Mouse (Mus musculus) kidney, postnatal 0 days (tissue): ENCODE measurements around the gene Rgl1. TPM values are rescaled to one million over a fixed set of nuclear protein-coding genes. Genes with fewer than 3 reads are reported as not detected.

Source experiments
- ATAC-seq: fragments of 200-750 bp; cut with Nextera tagmentation; replicated peaks from 2 replicates; pipeline ENCODE4 v1.8.0; 2017; ENCODE audit warnings: low read depth, moderate number of reproducible peaks, moderate TSS enrichment, moderate library complexity; ENCODE audit not compliant: low FRiP score
- DNase-seq: peaks from one replicate; pipeline ENCODE4 v3.0.0-alpha.2; 2016; ENCODE audit warnings: low spot score
- H3K27ac ChIP-seq: fragments of 300-500 bp; sonication (generic); 2 replicates; pipeline ENCODE4 v1.5.1; 2014; ENCODE audit warnings: mild to moderate bottlenecking
- H3K27me3 ChIP-seq: fragments of 300-500 bp; sonication (generic); 2 replicates; pipeline ENCODE4 v1.6.1; 2014; ENCODE audit warnings: low read length, mixed read lengths; ENCODE audit not compliant: insufficient read depth
- H3K36me3 ChIP-seq: fragments of 300-500 bp; sonication (generic); 2 replicates; pipeline ENCODE4 v1.6.1; 2014; ENCODE audit warnings: low read length, mixed read lengths; ENCODE audit not compliant: insufficient read depth
- H3K4me1 ChIP-seq: fragments of 300-500 bp; sonication (generic); replicated peaks from 2 replicates; pipeline ENCODE4 v1.6.1; 2014; ENCODE audit warnings: antibody characterized with exemption, low read length, mixed read lengths; ENCODE audit not compliant: insufficient read depth
- H3K4me2 ChIP-seq: fragments of 300-500 bp; sonication (generic); 2 replicates; pipeline ENCODE4 v1.6.1; 2014; ENCODE audit warnings: mild to moderate bottlenecking, low read length, moderate library complexity, mixed read lengths
- H3K4me3 ChIP-seq: fragments of 300-500 bp; sonication (generic); replicated peaks from 2 replicates; pipeline ENCODE4 v1.5.1; 2014; ENCODE audit warnings: low read depth, low read length
- H3K9ac ChIP-seq: fragments of 300-500 bp; sonication (generic); 2 replicates; pipeline ENCODE4 v1.6.1; 2014; ENCODE audit warnings: low read depth, low read length
- H3K9me3 ChIP-seq: fragments of 300-500 bp; sonication (generic); replicated peaks from 2 replicates; pipeline ENCODE4 v1.6.1; 2016; ENCODE audit warnings: low read length, inconsistent platforms, mixed read lengths
- CTCF ChIP-seq: IDR thresholded peaks from 2 replicates; pipeline ENCODE4 v1.5.1; 2016; ENCODE audit warnings: antibody characterized with exemption, low read depth, mild to moderate bottlenecking, moderate library complexity
- whole genome bisulfite sequencing: fragments of 180-500 bp; shearing (Covaris S2); extraction: QIAGEN DNeasy Blood & Tissue Kit; methylation state at CpG from one replicate; pipeline ENCODE4 v1.1.7; 2014; 5-methylcytosine and 5-hydroxymethylcytosine counted together
- polyA plus RNA-seq: library from polyadenylated mRNA; unstranded; fragments of >200 nt; fragmentation: Nextera tagmentation; extraction: Ambion mirVana; gene quantifications from 2 replicates; pipeline ENCODE4 v1.2.1, GENCODE M21; 2015

The Rgl1 gene
- polyA plus RNA-seq, 1 experiment from 2014 or later, result 59.4 TPM

DNA sequence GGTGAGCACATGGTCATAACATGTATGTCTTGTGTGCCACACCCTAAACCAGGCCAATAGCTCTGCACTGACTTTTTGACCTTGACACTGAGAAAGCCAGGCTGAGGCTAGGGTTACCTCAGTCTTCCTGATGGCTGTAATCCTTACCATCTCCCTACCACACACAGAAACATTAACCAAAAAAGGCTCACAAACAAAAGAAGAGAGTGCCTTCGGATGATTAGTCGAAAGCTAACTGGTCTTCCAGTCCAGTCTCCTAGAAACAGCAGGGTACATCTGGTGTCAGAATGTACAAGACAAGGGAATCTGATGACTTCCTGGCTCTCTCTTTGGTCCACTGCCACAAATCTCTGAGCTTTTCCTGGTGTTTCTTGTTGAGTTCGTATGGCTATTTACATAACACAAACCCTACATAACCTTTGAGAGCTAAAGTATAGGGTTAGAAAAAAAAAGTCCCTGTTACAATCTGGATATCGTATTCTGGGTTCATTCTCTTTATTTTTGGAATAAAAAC is 249.0 kb downstream of the Rgl1 start:
- 58% methylated on average over 4 of the region's 4 CpGs for WGBS
- Histone ChIP-seq H3K27me3 (no peaks in the 10 kb centered on the region), H3K4me1 (no peaks in the 10 kb centered on the region), H3K9me3 (no peaks in the 10 kb centered on the region), H3K4me3 (no peak overlapping the region), H3K4me2 (no peak overlapping the region), H3K27ac (no peak overlapping the region), H3K36me3 (peaks cover 28% of the 10 kb centered on the region), H3K9ac (no peak overlapping the region)
- no peak for ATAC-seq
- no peak for TF ChIP-seq CTCF
- no peak for DNase-seq

DNA sequence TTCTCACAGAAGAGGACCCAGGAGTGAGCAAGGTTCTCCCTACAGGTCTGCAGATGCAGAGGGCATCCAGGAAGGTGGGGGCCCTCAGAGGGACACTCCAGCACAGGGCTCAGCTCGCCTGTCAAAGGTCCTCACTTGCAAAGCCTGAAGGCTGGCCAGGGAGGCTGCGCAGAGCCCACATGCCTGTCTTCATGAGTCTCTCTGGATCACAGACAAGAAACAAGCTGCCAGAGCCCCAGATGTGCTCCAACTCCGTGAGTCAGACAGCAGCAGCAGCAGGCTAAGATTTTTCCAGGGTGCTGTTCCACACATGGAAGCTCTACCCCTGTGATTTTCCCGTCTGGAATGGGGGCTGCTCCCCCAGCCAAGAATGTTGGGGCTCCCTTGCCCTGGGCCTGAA is 251.9 kb downstream of the Rgl1 start:
- no peak for TF ChIP-seq CTCF
- H3K4me2 ChIP-seq, result no peak overlapping the region
- no peak overlapping the region for H3K9ac ChIP-seq
- no peak overlapping the region for H3K4me3 ChIP-seq
- no peak overlapping the region for H3K27ac ChIP-seq
- no peaks in the 10 kb centered on the region for H3K27me3 ChIP-seq
- 69% methylated on average over 4 of the region's 4 CpGs for WGBS
- H3K36me3 ChIP-seq, result peaks cover 18% of the 10 kb centered on the region
- ATAC-seq (no peak), DNase-seq (no peak)
- H3K4me1 ChIP-seq, result no peaks in the 10 kb centered on the region
- H3K9me3 ChIP-seq, result no peaks in the 10 kb centered on the region

DNA sequence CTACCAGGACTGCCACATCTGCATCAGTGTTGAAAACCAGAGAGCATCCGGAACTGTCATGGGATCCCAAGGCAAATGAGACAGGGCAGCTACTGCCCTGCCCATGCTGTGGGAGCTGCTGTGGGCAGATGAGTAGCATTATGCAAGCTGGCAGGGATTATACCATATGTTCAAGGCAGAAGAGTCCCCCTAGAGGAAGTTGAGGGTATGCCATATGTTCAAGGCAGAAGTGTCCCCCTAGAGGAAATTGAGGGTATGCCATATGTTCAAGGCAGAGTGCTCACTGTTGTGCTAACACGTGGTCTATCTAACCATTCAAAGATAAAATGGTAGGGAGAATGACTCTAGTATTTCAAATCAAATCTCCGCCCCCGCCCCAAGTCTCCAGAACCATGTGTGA is 254.9 kb downstream of the Rgl1 start:
- DNase-seq (peak; percentile 90), ATAC-seq (peak; percentile 74)
- no peak overlapping the region for H3K27ac ChIP-seq
- H3K27me3 ChIP-seq, result no peaks in the 10 kb centered on the region
- no peaks in the 10 kb centered on the region for H3K4me1 ChIP-seq
- no peaks in the 10 kb centered on the region for H3K9me3 ChIP-seq
- WGBS, result 77% methylated on average over 4 of the region's 4 CpGs
- H3K4me2 ChIP-seq, result no peak overlapping the region
- no peak overlapping the region for H3K4me3 ChIP-seq
- H3K36me3 ChIP-seq, result peaks cover 4% of the 10 kb centered on the region; the same call in 1 of the 2 replicates
- peak; percentile 97 for TF ChIP-seq CTCF
- H3K9ac ChIP-seq, result no peak overlapping the region

DNA sequence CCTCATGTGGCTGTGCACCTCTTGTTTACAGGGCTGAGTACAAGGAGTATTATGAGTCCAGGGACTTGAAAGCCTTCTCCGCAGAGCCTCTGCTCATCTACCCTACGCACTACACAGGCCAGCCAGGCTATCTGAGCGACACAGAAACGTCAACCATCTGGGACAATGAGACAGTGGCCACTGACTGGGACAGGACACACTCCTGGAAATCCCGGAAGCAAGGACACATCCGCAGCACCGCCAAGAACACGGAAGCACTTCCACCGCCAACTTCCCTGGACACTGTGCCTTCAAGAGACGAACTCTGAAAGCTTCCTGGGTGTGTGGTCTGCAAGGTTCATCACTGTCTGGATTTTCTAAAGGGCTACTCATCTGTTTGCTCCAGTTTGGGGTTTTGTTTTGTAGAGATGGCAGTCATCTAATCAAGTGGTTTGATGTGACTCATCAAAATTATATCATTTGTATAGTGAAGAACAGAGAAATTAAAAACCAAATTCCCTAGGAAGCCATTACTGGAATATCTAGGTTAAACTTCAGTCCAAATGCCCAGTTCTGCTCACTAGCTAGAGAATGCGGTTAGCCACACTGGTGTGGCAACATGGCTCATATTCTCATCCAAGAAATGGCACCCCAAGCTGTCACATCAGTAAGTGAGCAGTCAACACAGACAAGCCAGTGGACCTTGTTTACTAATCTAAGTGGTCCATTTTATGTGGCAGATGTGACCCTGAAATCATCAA is 257.5 kb downstream of the Rgl1 start:
- 92% methylated on average over 11 of the region's 11 CpGs for WGBS
- H3K9me3 ChIP-seq, result no peaks in the 10 kb centered on the region
- H3K36me3 ChIP-seq, result no peaks in the 10 kb centered on the region
- no peaks in the 10 kb centered on the region for H3K27me3 ChIP-seq
- ATAC-seq, result no peak
- H3K4me3 ChIP-seq, result no peak overlapping the region
- TF ChIP-seq CTCF, result no peak
- no peaks in the 10 kb centered on the region for H3K4me1 ChIP-seq
- no peak overlapping the region for H3K4me2 ChIP-seq
- H3K9ac ChIP-seq, result no peak overlapping the region
- no peak overlapping the region for H3K27ac ChIP-seq
- no peak for DNase-seq

DNA sequence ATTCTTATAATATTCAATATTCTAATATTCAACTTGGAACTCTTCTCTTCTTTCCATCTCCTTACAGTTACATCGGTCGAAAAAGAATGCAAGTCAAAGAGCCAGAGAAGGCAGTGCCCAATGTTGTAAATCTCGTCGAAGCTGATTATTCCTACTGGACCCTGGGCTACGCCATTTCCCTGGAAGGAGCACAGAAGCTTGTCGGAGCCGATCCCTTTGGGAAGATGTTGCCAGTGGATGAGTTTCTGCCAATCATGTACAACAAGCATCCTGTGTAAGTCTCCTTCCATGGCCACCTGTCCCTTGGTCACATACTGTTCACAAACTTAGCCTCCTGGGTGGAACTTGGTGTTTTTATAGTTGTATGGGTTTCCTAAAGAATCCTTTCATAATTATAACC is 259.4 kb downstream of the Rgl1 start:
- Histone ChIP-seq H3K9me3 (no peaks in the 10 kb centered on the region), H3K36me3 (no peaks in the 10 kb centered on the region), H3K27ac (no peak overlapping the region), H3K27me3 (no peaks in the 10 kb centered on the region), H3K4me3 (no peak overlapping the region), H3K4me1 (no peaks in the 10 kb centered on the region), H3K4me2 (no peak overlapping the region), H3K9ac (no peak overlapping the region)
- ATAC-seq (no peak), DNase-seq (no peak)
- 90% methylated on average over 7 of the region's 7 CpGs for WGBS
- TF ChIP-seq CTCF, result no peak

DNA sequence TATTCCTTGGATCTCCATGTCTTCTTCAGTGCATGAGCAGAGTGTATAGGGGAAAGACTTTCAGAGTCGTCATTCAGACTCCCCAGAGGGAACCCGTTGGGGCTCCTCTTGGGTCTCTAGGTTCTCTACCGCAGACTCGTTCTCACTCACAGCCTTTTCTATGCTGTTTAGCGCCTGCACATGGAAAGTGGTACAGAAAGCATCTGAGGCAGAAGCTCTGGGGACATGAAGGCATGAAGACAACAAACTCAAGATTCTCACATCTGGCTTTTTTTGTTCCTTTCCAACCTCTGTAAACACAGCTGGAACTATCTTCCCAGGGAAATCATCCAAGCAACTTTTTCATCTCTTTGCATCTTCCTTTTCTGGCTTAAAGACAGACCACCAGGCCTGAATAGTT is 260.0 kb downstream of the Rgl1 start:
- H3K9ac ChIP-seq, result no peak overlapping the region

DNA sequence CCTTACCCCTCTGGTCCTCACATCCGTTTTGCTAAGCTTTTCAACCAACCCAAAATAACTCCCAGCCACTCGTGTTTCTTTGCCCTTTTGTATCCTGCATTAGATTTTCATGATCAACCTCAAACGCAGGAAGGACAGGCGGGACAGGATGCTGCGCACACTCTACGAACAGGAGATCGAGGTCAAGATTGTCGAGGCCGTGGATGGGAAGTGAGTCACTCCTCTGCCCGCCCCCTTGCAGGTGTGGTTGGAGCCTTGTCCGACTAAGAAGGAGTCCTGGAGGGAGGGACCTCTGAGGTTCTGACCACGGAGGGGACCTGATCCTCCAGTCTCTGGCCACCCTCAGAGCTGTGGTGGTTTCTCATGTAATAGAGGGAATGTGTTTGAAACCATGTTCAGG is 266.3 kb downstream of the Rgl1 start:
- H3K4me3 ChIP-seq, result no peak overlapping the region
- no peaks in the 10 kb centered on the region for H3K4me1 ChIP-seq
- no peak overlapping the region for H3K9ac ChIP-seq
- H3K36me3 ChIP-seq, result no peaks in the 10 kb centered on the region
- no peak for TF ChIP-seq CTCF
- no peaks in the 10 kb centered on the region for H3K27me3 ChIP-seq
- WGBS, result 73% methylated on average over 12 of the region's 12 CpGs
- H3K9me3 ChIP-seq, result no peaks in the 10 kb centered on the region
- DNase-seq (peak; percentile 15), ATAC-seq (no peak)
- no peak overlapping the region for H3K4me2 ChIP-seq
- H3K27ac ChIP-seq, result no peak overlapping the region

More for the DNA sequence above, 260.0 kb downstream of the Rgl1 start:
- no peak overlapping the region for H3K4me3 ChIP-seq
- H3K4me1 ChIP-seq, result no peaks in the 10 kb centered on the region
- H3K4me2 ChIP-seq, result no peak overlapping the region
- no peak for TF ChIP-seq CTCF
- no peaks in the 10 kb centered on the region for H3K9me3 ChIP-seq
- no peaks in the 10 kb centered on the region for H3K36me3 ChIP-seq
- ATAC-seq (no peak), DNase-seq (no peak)
- no peaks in the 10 kb centered on the region for H3K27me3 ChIP-seq
- WGBS, result 91% methylated on average over 5 of the region's 5 CpGs
- H3K27ac ChIP-seq, result no peak overlapping the region
